Mouse (Mus musculus): ENCODE results near the gene Vegfa. TPM values are rescaled to one million over a fixed set of nuclear protein-coding genes. Genes with fewer than 3 reads are reported as not detected.

Gene Vegfa
- total RNA-seq, 4 experiments from 2014 or later, result 270 to 756 (median 501) TPM

GRCm38 (mm10) chr17:46025927-46026668, 6.1 kb downstream of the Vegfa start:
- DNase-seq, result no peak

GRCm38 (mm10) chr17:46025207-46025606, 7.0 kb downstream of the Vegfa start:
- DNase-seq, result no peak

GRCm38 (mm10) chr17:46024192-46024591, 8.0 kb downstream of the Vegfa start:
- DNase-seq, result no peak

GRCm38 (mm10) chr17:46023572-46023971, 8.6 kb downstream of the Vegfa start:
- DNase-seq, result no peak

- no peak for DNase-seq
These were observed 9.2 kb downstream of the Vegfa start for GRCm38 (mm10) chr17:46022934-46023333.

- no peak for DNase-seq
These were observed 9.7 kb downstream of the Vegfa start for GRCm38 (mm10) chr17:46022427-46022826.

- DNase-seq, result no peak
These were observed 10.4 kb downstream of the Vegfa start for GRCm38 (mm10) chr17:46021760-46022159.

GRCm38 (mm10) chr17:46021173-46021572, 11.0 kb downstream of the Vegfa start:
- no peak for DNase-seq

- no peak for DNase-seq
These were observed 11.6 kb downstream of the Vegfa start for GRCm38 (mm10) chr17:46020579-46020978.

GRCm38 (mm10) chr17:46018736-46019004, 13.5 kb downstream of the Vegfa start:
- DNase-seq, result no peak

- no peak for DNase-seq
These were observed 14.0 kb downstream of the Vegfa start for GRCm38 (mm10) chr17:46017946-46018735.

- DNase-seq, result no peak
These were observed 15.6 kb downstream of the Vegfa start for GRCm38 (mm10) chr17:46016617-46017016.

- no peak for DNase-seq
These were observed 16.2 kb downstream of the Vegfa start for GRCm38 (mm10) chr17:46015967-46016366.

GRCm38 (mm10) chr17:46014935-46015334, 17.2 kb downstream of the Vegfa start:
- DNase-seq, result no peak

GRCm38 (mm10) chr17:46013549-46013948, 18.6 kb downstream of the Vegfa start:
- DNase-seq, result no peak

- no peak for DNase-seq
These were observed 20.0 kb downstream of the Vegfa start for GRCm38 (mm10) chr17:46012211-46012610.

- no peak for DNase-seq
These were observed 21.7 kb downstream of the Vegfa start for GRCm38 (mm10) chr17:46010462-46010861.

GRCm38 (mm10) chr17:46009182-46009581, 23.0 kb downstream of the Vegfa start:
- DNase-seq, result no peak

- no peak for DNase-seq
These were observed 26.7 kb downstream of the Vegfa start for GRCm38 (mm10) chr17:46005458-46005857.

- DNase-seq, result no peak
These were observed 27.7 kb downstream of the Vegfa start for GRCm38 (mm10) chr17:46004482-46004881.

GRCm38 (mm10) chr17:46003717-46004481, 28.3 kb downstream of the Vegfa start:
- DNase-seq, result peak; percentile 89

GRCm38 (mm10) chr17:45999366-45999940, 32.7 kb downstream of the Vegfa start:
- DNase-seq, result no peak

- no peak for DNase-seq
These were observed 33.8 kb downstream of the Vegfa start for GRCm38 (mm10) chr17:45998363-45998762.
